Mouse (Mus musculus): ENCODE results near the gene Rmnd5b. TPM values are rescaled to one million over a fixed set of nuclear protein-coding genes. Genes with fewer than 3 reads are reported as not detected.
A peak's percentile ranks its signal among the peaks of the same experiment; 100 is the strongest.
"Not testable (repeated sequence)": the region's sequence is repeated elsewhere in the genome, so short reads cannot be mapped to it uniquely, and the experiment has no call there.

The Rmnd5b gene
- total RNA-seq (2021): 10 to 100 TPM; 60.5 to 65.1 TPM
- long read RNA-seq, experiment 1, transcript Rmnd5b-201 (10 exons, 1,946 nt): major isoform, 71 of 91 reads
- long read RNA-seq, experiment 1, partial matches to known transcripts: 5 of 91 reads
- long read RNA-seq, experiment 1, other reads (novel, unspliced or antisense): 15 of 91 reads
- long read RNA-seq, experiment 2, transcript Rmnd5b-201 (10 exons, 1,946 nt): major isoform, 113 of 147 reads
- long read RNA-seq, experiment 2, partial matches to known transcripts: 16 of 147 reads
- long read RNA-seq, experiment 2, other reads (novel, unspliced or antisense): 18 of 147 reads

DNA sequence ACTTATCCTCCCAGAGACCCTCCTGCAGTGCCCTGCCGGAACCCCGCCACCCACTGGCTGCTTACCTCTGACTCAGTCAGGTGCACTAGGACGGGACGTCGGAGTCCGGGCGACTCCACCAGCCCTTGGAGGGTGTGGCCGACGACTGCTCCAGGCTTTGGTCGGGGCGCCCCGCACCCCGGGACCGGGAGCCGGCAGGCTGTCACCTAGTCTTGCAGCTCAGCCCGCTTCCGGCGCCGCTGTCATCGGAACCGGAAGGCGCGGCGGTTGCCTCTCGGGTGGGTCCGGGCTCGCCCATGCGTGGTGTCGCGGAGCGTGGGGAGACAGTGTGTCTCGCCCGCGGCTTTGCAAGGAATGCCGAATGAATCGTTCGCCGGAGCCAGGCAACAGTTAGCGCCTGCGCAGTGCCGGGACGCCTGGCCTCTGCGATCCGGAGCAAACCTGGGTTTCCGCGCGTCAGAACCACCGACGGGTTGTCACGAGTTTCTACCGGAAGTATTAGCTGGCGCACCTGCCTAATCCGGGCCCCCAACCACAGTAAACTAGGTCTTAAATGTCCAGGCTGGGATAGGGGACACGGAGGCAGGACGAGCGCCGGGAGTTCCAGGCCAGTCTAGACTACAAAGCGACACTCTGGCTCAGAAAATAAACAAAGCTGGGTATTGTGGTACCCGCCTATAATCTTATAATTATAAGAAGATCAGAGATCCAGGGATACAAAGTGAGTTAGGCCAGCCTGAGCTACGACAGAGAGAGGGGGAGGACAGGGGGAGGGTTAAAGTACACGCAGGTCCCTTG, at the start of gene Rmnd5b:
Gene Rmnd5b (minus strand): TSS at position 372 of the 798 bp plus-strand sequence.
- peak; percentile 94 to 95 for DNase-seq (ENCODE audit: low spot score in 2 of 2)

DNA sequence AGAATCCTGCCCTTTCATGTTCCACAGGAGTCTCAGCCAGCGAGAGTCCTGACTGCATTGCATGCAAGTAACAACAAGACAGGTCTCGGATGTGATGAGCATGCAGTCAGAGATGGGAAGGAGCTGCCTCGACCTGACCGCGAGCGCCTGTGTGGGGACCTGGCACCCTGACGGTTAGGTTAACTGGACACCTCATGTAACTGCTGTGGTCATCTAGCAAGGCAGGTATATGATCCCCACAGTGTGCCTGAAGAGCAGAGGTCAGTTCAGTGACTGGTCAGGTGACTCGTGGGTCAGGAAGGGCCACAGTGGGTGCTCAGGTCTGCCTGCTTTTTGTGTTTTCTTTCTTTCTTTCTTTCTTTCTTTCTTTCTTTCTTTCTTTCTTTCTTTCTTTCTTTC, 46.3 kb upstream of the Rmnd5b start:
- DNase-seq (ENCODE audit: low spot score in 2 of 2): no peak

DNA sequence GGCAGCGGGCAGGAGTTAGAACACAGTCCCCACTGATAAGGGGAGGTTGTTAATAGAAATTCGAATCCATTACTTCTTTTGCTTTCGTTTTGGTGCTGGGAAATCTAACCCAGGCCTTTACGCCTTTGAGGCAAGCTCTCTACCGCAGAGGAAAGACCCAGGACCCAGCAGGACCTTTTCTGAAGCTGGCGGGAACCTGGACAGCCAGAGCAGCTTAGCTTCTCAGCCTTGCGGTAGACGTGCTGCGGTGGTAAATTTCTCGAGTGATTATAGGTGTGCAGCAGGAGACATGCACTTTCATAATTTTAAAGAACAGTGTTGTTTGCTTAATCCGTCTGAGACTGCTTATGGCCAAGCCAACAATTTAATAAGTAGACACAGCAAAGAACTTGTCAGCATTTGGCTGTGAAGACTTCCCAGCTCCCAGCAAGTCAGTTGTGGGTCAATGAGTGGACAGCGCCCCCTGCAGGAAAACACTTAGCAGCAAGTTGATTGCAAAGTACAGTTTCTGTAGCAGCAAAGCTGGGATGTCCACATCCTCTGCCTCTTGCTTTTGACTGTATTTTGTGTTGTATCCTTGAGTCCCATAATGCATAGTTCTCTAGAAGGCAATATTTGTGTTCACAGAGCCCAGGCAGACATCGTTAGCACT, 45.8 kb upstream of the Rmnd5b start:
- peak; percentile 81 to 92 for DNase-seq (ENCODE audit: low spot score in 2 of 2)

DNA sequence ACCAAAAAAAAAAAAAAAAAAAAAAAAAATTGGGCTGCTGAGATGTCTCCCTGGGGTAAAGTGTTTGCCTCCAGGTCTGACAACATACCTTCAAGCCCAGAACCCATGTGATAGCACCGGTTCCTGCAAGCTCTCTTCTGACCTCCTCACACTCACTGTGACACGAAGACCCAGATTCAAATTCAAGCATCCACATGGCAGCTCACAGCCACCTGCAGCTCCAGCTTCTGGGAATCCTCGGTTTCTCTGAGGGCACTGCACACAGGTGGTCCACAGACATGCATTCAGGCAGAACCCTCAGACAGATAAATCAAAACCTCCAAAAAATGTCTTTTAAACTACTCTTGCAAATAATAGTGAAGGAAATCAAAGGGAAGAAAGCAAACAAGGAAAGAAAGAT, 43.8 kb upstream of the Rmnd5b start:
- no peak for DNase-seq (ENCODE audit: low spot score in 2 of 2)

DNA sequence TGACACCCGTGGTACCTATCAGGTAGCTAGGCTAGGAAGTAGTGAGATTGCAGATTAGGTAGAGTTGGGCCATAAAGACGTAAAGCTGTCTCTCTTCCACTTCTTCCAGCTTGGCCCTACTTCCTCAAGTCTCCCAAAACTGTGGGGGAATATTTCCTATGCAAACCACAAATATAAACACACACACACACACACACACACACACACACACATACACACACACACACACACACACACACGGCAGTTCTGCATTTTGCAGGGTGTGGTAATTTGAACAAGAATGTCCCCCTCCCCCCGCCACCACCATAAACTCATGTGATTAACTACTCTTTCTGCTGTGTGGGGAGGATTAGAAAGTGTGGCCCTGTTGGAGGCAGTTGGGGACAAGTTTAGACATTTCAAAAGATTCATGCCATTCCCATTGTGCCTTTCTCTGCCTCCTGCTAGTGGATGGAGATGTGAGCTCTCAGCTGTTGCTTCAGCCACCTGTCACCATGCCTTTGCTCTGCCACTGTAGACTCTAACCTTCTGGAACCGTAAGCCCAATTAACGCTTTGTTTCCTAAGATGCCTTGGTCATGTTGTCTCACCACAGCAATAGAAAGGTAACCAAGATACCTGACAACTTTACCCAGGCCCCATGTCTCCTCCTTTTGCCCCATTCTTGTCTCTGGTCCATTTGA, 42.2 kb upstream of the Rmnd5b start:
- DNase-seq (ENCODE audit: low spot score in 2 of 2): no peak

DNA sequence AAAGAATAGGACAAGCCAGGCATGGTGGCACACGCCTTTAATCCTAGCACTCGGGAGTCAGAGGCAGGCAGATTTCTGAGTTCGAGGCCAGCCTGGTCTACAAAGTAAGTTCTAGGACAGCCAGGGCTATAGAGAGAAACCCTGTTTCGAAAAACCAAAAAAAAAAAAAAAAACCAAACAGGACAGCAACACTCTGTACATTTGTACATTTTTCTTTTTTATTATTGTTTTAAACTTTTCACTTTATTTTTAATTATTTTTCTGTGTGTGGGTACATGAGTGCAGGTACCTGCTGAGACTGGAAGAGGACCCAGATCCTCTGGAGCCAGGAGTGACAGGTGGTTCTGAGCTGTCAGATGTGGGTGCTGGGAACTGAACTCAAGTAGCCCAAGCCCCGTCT, 39.7 kb upstream of the Rmnd5b start:
- no peak for DNase-seq (ENCODE audit: low spot score in 2 of 2)

DNA sequence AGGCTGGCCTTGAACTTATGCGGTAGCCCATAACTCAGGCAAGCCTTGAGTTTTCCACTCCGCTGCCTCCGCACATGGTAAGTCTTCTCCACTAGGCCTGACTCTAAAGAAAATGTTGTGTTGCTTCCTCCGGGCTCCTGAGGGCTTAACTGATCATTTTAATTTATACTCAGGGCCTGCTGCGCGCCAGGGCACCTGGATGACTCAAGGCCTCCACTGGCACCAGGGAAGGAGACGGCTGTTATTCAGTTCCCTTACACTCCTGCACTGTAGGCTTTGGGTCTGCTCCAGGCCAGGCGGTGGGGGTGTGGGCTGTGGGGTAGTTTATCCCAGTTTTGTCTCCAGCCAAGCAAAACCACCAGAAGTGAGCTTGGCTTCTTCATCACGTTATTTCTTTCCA, 37.6 kb upstream of the Rmnd5b start:
- no peak for DNase-seq (ENCODE audit: low spot score in 2 of 2)

DNA sequence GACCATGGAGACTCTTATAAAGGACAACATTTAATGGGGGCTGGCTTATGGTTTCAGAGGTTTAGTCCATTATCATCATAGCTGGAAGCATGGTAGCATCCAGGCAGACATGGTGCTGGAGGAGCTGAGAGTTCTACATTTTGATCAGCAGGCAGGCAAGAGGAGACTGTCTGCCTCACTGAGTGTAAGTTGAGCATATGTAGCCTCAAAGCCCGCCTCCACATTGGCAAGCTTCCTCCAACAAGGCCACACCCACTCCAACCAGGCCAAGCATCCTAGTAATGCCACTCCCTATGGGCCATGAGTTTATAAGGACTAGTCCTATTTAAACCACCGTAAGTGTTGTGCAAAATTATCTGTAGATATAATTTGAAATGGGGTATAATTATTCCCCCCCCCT, 35.7 kb upstream of the Rmnd5b start:
- no peak for DNase-seq (ENCODE audit: low spot score in 2 of 2)

DNA sequence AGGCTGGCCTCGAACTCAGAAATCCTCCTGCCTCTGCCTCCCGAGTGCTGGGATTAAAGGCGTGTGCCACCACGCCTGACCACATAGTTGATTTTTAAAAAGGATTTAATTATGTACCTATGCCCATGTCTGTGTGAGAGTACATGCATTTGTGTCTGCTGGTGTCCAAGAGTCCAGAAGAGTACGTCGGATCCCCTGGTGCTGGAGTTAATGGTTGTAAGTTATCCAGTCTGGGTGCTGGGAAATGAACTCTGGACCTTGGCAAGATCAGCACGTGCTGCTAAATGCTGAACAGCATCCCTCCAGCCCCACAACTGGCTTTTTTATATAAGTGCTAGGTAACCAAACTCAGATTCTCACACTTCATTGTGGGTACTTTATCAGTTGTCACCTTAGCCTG, 35.1 kb upstream of the Rmnd5b start:
- no peak for DNase-seq (ENCODE audit: low spot score in 2 of 2)

DNA sequence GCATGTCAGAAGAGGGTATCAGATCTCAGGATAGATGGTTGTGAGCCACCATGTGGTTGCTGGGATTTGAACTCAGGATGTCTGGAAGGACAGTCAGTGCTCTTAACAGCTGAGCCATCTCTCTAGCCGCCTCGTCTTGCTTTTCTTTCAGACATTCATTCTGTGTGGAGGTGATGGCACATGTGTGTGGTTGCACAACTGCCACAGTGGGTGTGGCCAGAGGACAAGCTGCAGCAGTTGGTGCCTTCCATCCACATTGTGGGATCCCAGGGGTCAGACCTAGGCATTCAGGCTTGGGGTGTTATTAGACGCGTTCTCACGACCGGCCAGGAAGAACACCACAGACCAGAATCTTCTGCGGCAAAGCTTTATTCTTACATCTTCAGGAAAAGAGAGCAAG, 29.1 kb upstream of the Rmnd5b start:
- DNase-seq (ENCODE audit: low spot score in 2 of 2): not testable (repeated sequence)

DNA sequence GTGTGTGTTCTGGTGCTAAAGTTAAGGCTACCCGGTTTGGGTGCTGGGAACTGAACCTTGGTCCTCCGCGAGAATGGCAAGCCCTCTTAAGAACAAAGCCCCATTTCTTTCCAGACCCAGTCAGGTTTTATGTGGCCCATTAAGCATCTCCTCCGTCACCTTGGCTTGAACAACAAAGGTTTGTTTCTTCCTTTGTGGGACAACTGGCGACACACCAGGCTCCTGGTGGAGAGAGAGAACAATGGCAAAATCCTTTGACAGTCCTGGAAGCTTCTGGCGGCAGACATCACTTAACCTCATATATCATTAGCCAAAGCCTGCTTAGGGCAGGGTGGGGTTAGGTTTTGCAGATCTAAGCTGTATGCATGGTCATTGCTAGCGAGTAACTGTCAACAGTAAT, 26.9 kb upstream of the Rmnd5b start:
- DNase-seq (ENCODE audit: low spot score in 2 of 2): no peak

DNA sequence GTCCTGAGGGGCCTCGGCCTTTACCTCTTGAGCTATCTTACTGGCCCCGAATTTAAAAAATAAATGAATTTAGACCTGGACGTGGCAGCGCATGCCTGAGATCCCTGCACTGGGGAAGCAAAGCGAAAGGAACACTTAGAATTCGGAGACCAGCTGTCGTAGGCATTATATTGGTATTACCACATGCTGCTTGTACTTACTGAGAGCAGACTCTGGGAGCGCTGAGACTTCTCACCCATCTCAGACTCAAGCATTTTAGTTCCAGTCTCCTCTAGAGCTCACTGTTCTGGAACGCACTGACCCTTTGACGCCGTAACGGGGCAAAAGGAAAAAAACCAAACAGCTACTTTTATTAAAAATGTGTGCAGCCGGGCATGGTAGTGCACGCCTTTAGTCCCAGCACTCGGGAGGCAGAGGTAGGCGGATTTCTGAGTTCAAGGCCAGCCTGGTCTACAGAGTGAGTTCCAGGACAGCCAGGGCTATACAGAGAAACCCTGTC, 26.2 kb upstream of the Rmnd5b start:
- no peak for DNase-seq (ENCODE audit: low spot score in 2 of 2)

DNA sequence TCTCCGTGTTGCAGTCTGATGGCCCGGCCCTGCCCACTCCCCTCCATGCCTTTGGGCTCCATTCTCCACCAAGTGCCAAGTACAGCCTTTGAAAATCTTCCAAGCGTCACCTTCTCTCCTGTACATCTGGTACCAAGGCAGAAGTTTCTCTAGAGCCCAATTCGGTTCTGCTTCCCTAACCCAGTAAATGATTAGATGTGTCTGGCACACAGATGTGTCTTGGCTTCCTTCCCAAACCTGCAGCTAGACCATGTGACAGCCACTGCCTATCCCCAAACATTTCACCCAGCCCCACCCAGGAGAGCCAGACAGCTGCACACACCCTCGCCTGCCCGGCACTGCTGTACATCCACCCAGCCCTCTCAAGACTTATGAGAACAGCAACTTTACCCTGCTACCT, 23.0 kb upstream of the Rmnd5b start:
- no peak for DNase-seq (ENCODE audit: low spot score in 2 of 2)

DNA sequence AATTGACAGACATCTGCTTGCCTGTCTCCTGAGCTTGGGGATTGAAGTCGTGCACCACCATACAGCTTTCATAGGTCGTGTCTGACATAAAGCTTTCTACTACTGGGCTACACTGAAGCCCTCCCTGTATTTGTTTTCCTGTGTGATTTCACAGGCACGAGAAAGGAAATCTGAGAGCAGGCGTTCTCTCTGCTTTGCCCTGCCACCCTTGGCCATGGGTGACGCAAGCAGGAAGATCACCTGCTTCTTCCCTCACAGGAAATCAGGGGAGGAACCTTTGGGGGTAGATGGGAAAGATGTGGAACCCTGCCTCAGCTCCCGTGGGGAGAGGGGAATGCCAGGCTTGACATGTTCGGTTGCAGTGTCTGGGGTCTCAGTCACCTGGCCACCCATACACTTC, 22.6 kb upstream of the Rmnd5b start:
- no peak for DNase-seq (ENCODE audit: low spot score in 2 of 2)

DNA sequence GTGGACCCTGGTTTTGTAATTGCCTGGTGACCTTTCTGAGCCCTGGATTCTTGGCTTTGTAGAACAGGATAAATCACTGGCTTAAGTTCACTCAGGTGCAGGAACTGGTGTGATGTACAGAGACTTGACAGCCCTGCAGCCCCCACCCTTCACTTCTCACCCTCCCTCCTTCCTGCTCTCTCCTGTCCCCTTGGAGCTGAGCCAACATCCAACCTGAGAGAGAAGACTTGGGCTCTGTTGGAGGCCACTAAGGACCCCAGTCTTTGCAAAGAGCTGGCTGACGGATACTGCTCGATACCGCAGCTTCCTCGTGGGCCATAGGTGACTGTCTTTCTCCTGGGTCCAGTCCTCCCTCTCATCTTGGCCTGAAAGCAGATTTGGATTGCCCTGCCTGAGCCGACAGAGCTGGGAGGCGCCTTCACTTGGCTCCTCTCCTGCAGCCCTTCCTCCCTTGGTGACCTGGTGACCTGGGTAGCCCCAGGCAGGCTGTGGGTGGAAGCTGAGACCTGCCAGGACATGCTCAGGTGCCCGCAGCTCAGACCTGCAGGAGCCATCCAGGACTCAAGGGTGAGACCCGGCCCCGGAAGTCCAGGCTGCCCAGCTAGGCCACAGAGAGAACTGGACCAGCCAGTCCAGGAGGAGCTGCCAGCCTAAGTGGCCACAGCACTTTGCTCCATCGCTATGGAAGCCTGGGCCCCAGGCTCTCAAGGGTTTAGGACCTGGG, 21.3 kb upstream of the Rmnd5b start:
- no peak for DNase-seq (ENCODE audit: low spot score in 2 of 2)

DNA sequence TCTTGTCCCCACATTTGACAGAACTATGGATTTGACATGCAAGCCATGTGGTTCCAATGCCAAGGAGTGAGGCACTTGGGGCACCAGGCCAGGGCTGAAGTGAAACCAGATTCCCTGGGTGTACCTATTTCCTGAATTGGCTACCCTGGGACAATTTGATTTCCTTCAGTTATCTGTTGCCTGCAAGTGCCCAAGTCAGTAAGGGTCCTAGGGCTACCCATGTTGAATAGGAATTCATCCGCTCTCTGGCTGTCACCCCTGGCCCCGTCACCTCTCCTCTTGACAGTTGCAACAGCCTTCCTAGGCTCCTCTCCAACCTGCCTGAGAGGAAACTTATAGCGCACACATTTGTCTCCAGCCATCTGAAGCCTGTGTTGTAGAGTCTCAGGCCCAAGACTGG, 19.2 kb upstream of the Rmnd5b start:
- no peak for DNase-seq (ENCODE audit: low spot score in 2 of 2)

DNA sequence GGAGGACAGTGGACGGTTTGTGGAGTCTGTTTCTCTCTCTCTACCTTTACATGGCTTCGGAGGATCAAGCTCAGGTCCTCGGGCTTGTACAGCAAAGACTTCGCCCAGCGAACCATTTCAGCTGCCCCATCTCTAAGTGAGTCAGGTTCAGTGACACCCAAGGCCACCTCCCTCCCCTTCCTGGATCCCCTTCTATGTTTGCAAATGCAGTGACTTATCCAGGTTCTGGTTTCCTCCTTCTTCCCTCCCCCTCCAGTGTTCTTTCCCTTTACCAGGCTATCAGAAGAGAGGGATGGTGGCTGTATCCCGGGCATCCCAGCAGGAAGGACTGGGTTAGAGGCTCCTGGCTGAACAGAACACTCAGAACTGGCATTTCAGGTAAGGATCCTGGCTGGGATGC, 18.0 kb upstream of the Rmnd5b start:
- no peak for DNase-seq (ENCODE audit: low spot score in 2 of 2)

DNA sequence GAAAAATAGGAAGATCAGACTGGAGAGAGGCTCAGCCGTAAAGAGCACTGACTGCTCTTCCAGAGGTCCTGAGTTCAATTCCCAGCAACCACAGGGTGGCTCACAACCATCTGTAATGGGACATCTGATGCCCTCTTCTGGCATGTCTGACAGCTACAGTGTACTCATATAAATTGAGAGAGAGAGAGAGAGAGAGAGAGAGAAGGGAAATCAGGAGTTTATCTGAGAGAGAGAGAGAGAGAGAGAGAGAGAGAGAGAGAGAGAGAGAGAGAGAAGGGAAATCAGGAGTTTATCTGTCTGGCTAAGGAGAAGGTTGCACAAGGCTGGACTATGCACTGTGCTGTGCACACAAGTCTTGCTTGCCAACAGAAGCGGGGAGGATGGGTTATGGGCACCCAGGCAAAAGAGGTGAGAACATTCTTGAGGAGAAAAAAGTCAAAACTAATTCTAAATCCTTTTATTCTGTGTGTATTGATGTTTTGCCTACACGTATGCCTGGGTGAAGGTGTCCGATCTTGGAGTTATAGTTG, 17.3 kb upstream of the Rmnd5b start:
- DNase-seq (ENCODE audit: low spot score in 2 of 2): no peak

DNA sequence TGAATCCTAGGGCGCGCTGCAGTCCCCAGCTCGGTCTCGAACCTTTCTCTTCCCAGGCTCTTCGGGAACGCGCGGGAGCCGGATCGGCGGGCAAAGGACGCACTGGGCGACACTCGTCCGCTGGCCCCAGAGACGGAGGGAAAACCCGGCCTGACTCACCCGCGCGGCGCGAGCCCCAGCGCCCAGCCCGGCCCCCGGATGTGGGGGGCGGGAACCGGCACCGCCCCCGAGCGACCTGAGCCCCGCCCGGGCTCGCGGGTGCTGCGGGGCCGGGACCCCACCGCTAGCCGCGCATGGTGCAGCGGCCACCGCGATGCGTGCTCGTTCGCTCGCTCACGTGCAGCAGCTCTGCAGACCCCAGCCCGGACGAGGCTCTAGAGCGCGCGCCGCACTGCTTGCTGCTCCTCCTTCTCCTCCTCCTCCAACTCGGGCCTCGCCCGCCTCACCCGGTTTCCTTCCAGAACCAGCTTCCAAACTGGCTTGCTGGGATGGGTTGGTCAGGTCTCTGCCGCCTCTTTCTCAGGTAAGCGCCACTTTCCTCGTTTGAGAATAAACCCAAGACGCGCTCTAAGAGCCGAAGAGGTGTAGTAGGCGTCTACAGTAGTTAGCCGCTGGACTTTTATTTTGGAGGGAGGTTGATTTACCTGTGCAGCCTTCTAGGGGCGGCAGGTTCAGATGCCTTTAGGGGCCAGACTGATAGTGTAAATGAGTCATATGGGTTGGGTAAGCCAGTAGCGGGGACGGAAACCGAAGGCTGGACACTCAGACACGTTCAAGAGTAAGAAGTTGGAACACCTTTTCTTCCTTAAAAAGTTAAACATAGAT, 15.2 kb upstream of the Rmnd5b start, which contains the start of the genes N4bp3 and D930048N14Rik:
Gene N4bp3 (minus strand): TSS at position 152 of the 825 bp plus-strand sequence.
Gene D930048N14Rik (plus strand): TSS at position 264 of the 825 bp plus-strand sequence.
- DNase-seq (ENCODE audit: low spot score in 2 of 2): no peak
